In genomic region chr4:152900049-152900448, GRCm38 (mm10) we compare ENCODE assay signal across 34 mouse cellular contexts.
A peak's percentile ranks its signal among the peaks of the same experiment; 100 is the strongest.
DNase-seq lines count a peak whose midpoint lies in the region; ATAC-seq and TF ChIP-seq lines count a peak whose summit lies in the region.
"Had no signal": no experiment of that assay in that cellular context is flagged by ENCODE, and none has a peak within 500 bp of the region (broad histone marks: within the 10 kb centered on the region; RNA-seq: fewer than 3 reads in every experiment).

No protein-coding gene starts in this region.

- H3K9me3 ChIP-seq in forebrain, embryonic 14.5 days (replicated peaks; ENCODE audit: control insufficient read depth, low read length) = no peaks in the 10 kb centered on the region
- H3K9me3 ChIP-seq in forebrain, embryonic 12.5 days = no peaks in the 10 kb centered on the region
- no peaks in the 10 kb centered on the region for H3K9me3 ChIP-seq in liver, embryonic 11.5 days (ENCODE audit: control insufficient read depth, low read length)
- H3K9me3 ChIP-seq: embryonic facial prominence, embryonic 12.5 days; heart, embryonic 12.5 days; hindbrain, embryonic 13.5 days; liver, embryonic 15.5 days; midbrain, embryonic 10.5 days; neural tube, embryonic 12.5 days had no signal

- ATAC-seq in forebrain, embryonic 14.5 days = no peak
- ATAC-seq in forebrain, embryonic 12.5 days (ENCODE audit: low FRiP score) = no peak
- ATAC-seq in liver, embryonic 11.5 days (replicated peaks; ENCODE audit: low FRiP score) = no peak
- ATAC-seq: activated CD4-positive, CD25-positive, alpha-beta regulatory T cell, adult 4 months; intestine, embryonic 16.5 days; midbrain, embryonic 16.5 days had no signal

- no peak overlapping the region; the same call in 1 of the 2 replicates for H3K27ac ChIP-seq in forebrain, embryonic 14.5 days (ENCODE audit: low read depth, low read length)
- no peak overlapping the region for H3K27ac ChIP-seq in forebrain, embryonic 12.5 days
- peak overlapping the region; percentile 18; the same call in 1 of the 2 replicates for H3K27ac ChIP-seq in left cerebral cortex, adult 2 months
- peak overlapping the region; percentile 51; the same call in 1 of the 2 replicates for H3K27ac ChIP-seq in cortical plate, adult 2 months (ENCODE audit: insufficient read depth, low read length)
- no peak overlapping the region for H3K27ac ChIP-seq in liver, embryonic 11.5 days (ENCODE audit: low read depth, low read length)
- H3K27ac ChIP-seq: embryonic facial prominence, embryonic 12.5 days; gastrocnemius, adult 2 months; hindbrain, embryonic 13.5 days; kidney, postnatal 0 days; liver, embryonic 15.5 days; midbrain, embryonic 10.5 days; neural tube, embryonic 12.5 days had no signal

- 41% methylated on average over 4 of the region's 4 CpGs for WGBS in forebrain, embryonic 14.5 days
- 55% methylated on average over 4 of the region's 4 CpGs for WGBS in forebrain, embryonic 12.5 days
- 70% methylated on average over 4 of the region's 4 CpGs for WGBS in liver, embryonic 11.5 days

- H3K9ac ChIP-seq in forebrain, embryonic 14.5 days (ENCODE audit: low read length) = no peak overlapping the region
- no peak overlapping the region for H3K9ac ChIP-seq in forebrain, embryonic 12.5 days
- no peak overlapping the region for H3K9ac ChIP-seq in liver, embryonic 11.5 days (ENCODE audit: low read depth, low read length)
- H3K9ac ChIP-seq: embryonic facial prominence, embryonic 12.5 days; heart, embryonic 12.5 days; hindbrain, embryonic 13.5 days; liver, embryonic 15.5 days; lung, embryonic 14.5 days; neural tube, embryonic 12.5 days had no signal

- H3K27me3 ChIP-seq in forebrain, embryonic 14.5 days (replicated peaks; ENCODE audit: control insufficient read depth, insufficient read depth, low read length) = no peaks in the 10 kb centered on the region
- H3K27me3 ChIP-seq in forebrain, embryonic 12.5 days = peaks cover 4% of the 10 kb centered on the region; the same call in 1 of the 2 replicates
- H3K27me3 ChIP-seq in liver, embryonic 11.5 days (replicated peaks; ENCODE audit: control insufficient read depth, insufficient read depth, low read length) = no peaks in the 10 kb centered on the region
- H3K27me3 ChIP-seq: CH12.LX; embryonic facial prominence, embryonic 12.5 days; hindbrain, embryonic 13.5 days; liver, embryonic 15.5 days had no signal

- TF ChIP-seq POLR2A in cortical plate, adult 2 months (IDR thresholded peaks at IDR 0.05; ENCODE audit: extremely low read depth, insufficient read depth, low read length) = no peak

- intact Hi-C loops in left cerebral cortex, adult 2 months (cut with DNase I) = loop anchor here (1.0 to 10.0 kb wide), 3 partner anchors 118 to 581 kb away; no protein-coding TSS in a partner anchor
- intact Hi-C loops in left cerebral cortex, postnatal 4 days (cut with DNase I) = no loop called here

- 0 out of 2 replicates have a peak, but pooled peaks cover 4% of the 10 kb centered on the region for H3K4me1 ChIP-seq in forebrain, embryonic 14.5 days (ENCODE audit: control insufficient read depth, insufficient read depth, low read length)
- peaks cover 16% of the 10 kb centered on the region; the same call in 1 of the 2 replicates for H3K4me1 ChIP-seq in forebrain, embryonic 12.5 days
- H3K4me1 ChIP-seq in cortical plate, adult 2 months (ENCODE audit: control insufficient read depth, insufficient read depth, low read length) = peaks cover 2% of the 10 kb centered on the region; the same call in 1 of the 2 replicates
- no peaks in the 10 kb centered on the region for H3K4me1 ChIP-seq in liver, embryonic 11.5 days (replicated peaks; ENCODE audit: control insufficient read depth, insufficient read depth, low read length)
- H3K4me1 ChIP-seq: embryonic facial prominence, embryonic 12.5 days; liver, embryonic 15.5 days; neural tube, embryonic 12.5 days had no signal

- H3K4me3 ChIP-seq in forebrain, embryonic 14.5 days (ENCODE audit: low read depth, low read length) = no peak overlapping the region
- H3K4me3 ChIP-seq in forebrain, embryonic 12.5 days (replicated peaks) = no peak overlapping the region
- H3K4me3 ChIP-seq in left cerebral cortex, adult 2 months = no peak overlapping the region
- H3K4me3 ChIP-seq in cortical plate, adult 2 months (ENCODE audit: insufficient read depth, low read length) = no peak overlapping the region
- H3K4me3 ChIP-seq in liver, embryonic 11.5 days (ENCODE audit: low read depth, low read length) = no peak overlapping the region
- H3K4me3 ChIP-seq: embryonic facial prominence, embryonic 12.5 days; gastrocnemius, adult 2 months; heart, embryonic 12.5 days; hindbrain, embryonic 13.5 days; liver, embryonic 15.5 days; midbrain, embryonic 10.5 days; myocyte; neural tube, embryonic 12.5 days had no signal

- DNase-seq in forebrain, embryonic 14.5 days (ENCODE audit: low spot score) = peak; percentile 24
- peak; percentile 4 to 47 for DNase-seq in frontal cortex, adult 2 months (ENCODE audit: extremely low spot score in 1 of 2, low spot score in 1 of 2)
- DNase-seq in frontal cortex, postnatal 10 days (ENCODE audit: low spot score in 2 of 2) = no peak
- DNase-seq in left cerebral cortex, adult 2 months (ENCODE audit: extremely low spot score in 1 of 2, low spot score in 2 of 2) = no peak
- no peak for DNase-seq in left cerebral cortex, postnatal 4 days
- DNase-seq in liver, embryonic 11.5 days (ENCODE audit: low spot score) = no peak
- DNase-seq: adrenal gland, adult 2 months; adrenal gland, postnatal 36 days; cerebellum, adult 9-10 months; cerebellum, postnatal 36 days; embryo, embryonic 11 days; gastrocnemius, adult 2 months; gastrocnemius, postnatal 36 days; heart, adult 18-20 months; heart, postnatal 4 days; kidney, adult 8-10 months; kidney, postnatal 4 days; liver; lung, embryonic 14.5 days; lung, postnatal 14 days had no signal

- no peak overlapping the region for H3K4me2 ChIP-seq in forebrain, embryonic 14.5 days (ENCODE audit: low read length)
- no peak overlapping the region for H3K4me2 ChIP-seq in forebrain, embryonic 12.5 days
- H3K4me2 ChIP-seq in liver, embryonic 11.5 days = no peak overlapping the region
- H3K4me2 ChIP-seq: embryonic facial prominence, embryonic 12.5 days; heart, embryonic 12.5 days; hindbrain, embryonic 13.5 days; liver, embryonic 15.5 days; lung, embryonic 14.5 days; neural tube, embryonic 12.5 days had no signal

- TF ChIP-seq CTCF in left cerebral cortex, adult 2 months (IDR thresholded peaks at IDR 0.05) = no peak
- TF ChIP-seq CTCF in cortical plate, adult 2 months (IDR thresholded peaks at IDR 0.05; ENCODE audit: extremely low read depth, insufficient read depth, low read length) = no peak

- no peaks in the 10 kb centered on the region for H3K36me3 ChIP-seq in forebrain, embryonic 14.5 days (ENCODE audit: control insufficient read depth, insufficient read depth, low read length)
- H3K36me3 ChIP-seq in forebrain, embryonic 12.5 days (replicated peaks) = no peaks in the 10 kb centered on the region
- no peaks in the 10 kb centered on the region for H3K36me3 ChIP-seq in liver, embryonic 11.5 days (ENCODE audit: control insufficient read depth, insufficient read depth, low read length)
- H3K36me3 ChIP-seq: embryonic facial prominence, embryonic 12.5 days; heart, embryonic 12.5 days; hindbrain, embryonic 13.5 days; liver, embryonic 15.5 days; midbrain, embryonic 10.5 days; neural tube, embryonic 12.5 days had no signal

Comparison
In these comparisons a context has a peak if more than half of its experiments do, and no peak if none do; other contexts are left out.
1. DNase-seq: peak in forebrain, embryonic 14.5 days (single experiment) and frontal cortex, adult 2 months (2 of 2); none in frontal cortex, postnatal 10 days (0 of 2), left cerebral cortex, adult 2 months (0 of 2), left cerebral cortex, postnatal 4 days (single experiment) and liver, embryonic 11.5 days (single experiment).
2. H3K27ac ChIP-seq: peak in left cerebral cortex, adult 2 months (single experiment) and cortical plate, adult 2 months (single experiment); none in forebrain, embryonic 14.5 days (single experiment), forebrain, embryonic 12.5 days (single experiment) and liver, embryonic 11.5 days (single experiment).